Comparison of ENCODE assay signal across 24 mouse cellular contexts in genomic region chr5:72496756-72497155, GRCm38 (mm10). TPM values are rescaled to one million over a fixed set of nuclear protein-coding genes. Genes with fewer than 3 reads are reported as not detected.
A peak's percentile ranks its signal among the peaks of the same experiment; 100 is the strongest.
DNase-seq lines count a peak whose midpoint lies in the region; ATAC-seq lines count a peak whose summit lies in the region.
"Had no signal": no experiment of that assay in that cellular context is flagged by ENCODE, and none has a peak within 500 bp of the region (broad histone marks: within the 10 kb centered on the region; RNA-seq: fewer than 3 reads in every experiment).

No protein-coding gene starts in this region.

- no peaks in the 10 kb centered on the region for H3K9me3 ChIP-seq in heart, embryonic 16.5 days (replicated peaks; ENCODE audit: control insufficient read depth, low read length)
- H3K9me3 ChIP-seq in neural tube, embryonic 15.5 days (replicated peaks), result no peaks in the 10 kb centered on the region
- H3K9me3 ChIP-seq: embryonic facial prominence, embryonic 13.5 days; embryonic facial prominence, embryonic 15.5 days; forebrain, embryonic 12.5 days had no signal

- H3K27me3 ChIP-seq in heart, embryonic 16.5 days (ENCODE audit: control insufficient read depth, insufficient read depth, low read length), result no peaks in the 10 kb centered on the region
- peaks cover 4% of the 10 kb centered on the region; the same call in 1 of the 2 replicates for H3K27me3 ChIP-seq in neural tube, embryonic 15.5 days (replicated peaks)
- H3K27me3 ChIP-seq: embryonic facial prominence, embryonic 15.5 days had no signal

- peak overlapping the region; percentile 45; the same call in 1 of the 2 replicates for H3K9ac ChIP-seq in heart, embryonic 16.5 days (ENCODE audit: low read length)
- no peak overlapping the region for H3K9ac ChIP-seq in neural tube, embryonic 15.5 days (replicated peaks)
- H3K9ac ChIP-seq: embryonic facial prominence, embryonic 13.5 days; embryonic facial prominence, embryonic 15.5 days; forebrain, embryonic 12.5 days had no signal

- peaks cover 47% of the 10 kb centered on the region for H3K4me1 ChIP-seq in heart, embryonic 16.5 days (ENCODE audit: control insufficient read depth, insufficient read depth, low read length)
- no peaks in the 10 kb centered on the region for H3K4me1 ChIP-seq in neural tube, embryonic 15.5 days
- H3K4me1 ChIP-seq: embryonic facial prominence, embryonic 15.5 days; forebrain, embryonic 12.5 days had no signal

- peak overlapping the region; percentile 20; the same call in 1 of the 2 replicates for H3K4me2 ChIP-seq in heart, embryonic 16.5 days (ENCODE audit: low read depth, low read length)
- H3K4me2 ChIP-seq in neural tube, embryonic 15.5 days, result no peak overlapping the region
- H3K4me2 ChIP-seq: embryonic facial prominence, embryonic 13.5 days; embryonic facial prominence, embryonic 15.5 days; forebrain, embryonic 12.5 days had no signal

- no peak overlapping the region for H3K4me3 ChIP-seq in heart, embryonic 16.5 days (ENCODE audit: low read length)
- H3K4me3 ChIP-seq in neural tube, embryonic 15.5 days (replicated peaks), result no peak overlapping the region
- H3K4me3 ChIP-seq: embryonic facial prominence, embryonic 13.5 days; embryonic facial prominence, embryonic 15.5 days; erythroblast, embryonic 14.5 days; forebrain, embryonic 10.5 days; forebrain, embryonic 12.5 days had no signal

- H3K27ac ChIP-seq in heart, embryonic 16.5 days (ENCODE audit: low read length), result peak overlapping the region; percentile 16; the same call in 1 of the 2 replicates
- no peak overlapping the region for H3K27ac ChIP-seq in neural tube, embryonic 15.5 days (replicated peaks)
- H3K27ac ChIP-seq: embryonic facial prominence, embryonic 13.5 days; embryonic facial prominence, embryonic 15.5 days; forebrain, embryonic 10.5 days; forebrain, embryonic 12.5 days had no signal

- no peaks in the 10 kb centered on the region for H3K36me3 ChIP-seq in heart, embryonic 16.5 days (ENCODE audit: control insufficient read depth, insufficient read depth)
- no peaks in the 10 kb centered on the region for H3K36me3 ChIP-seq in neural tube, embryonic 15.5 days
- H3K36me3 ChIP-seq: embryonic facial prominence, embryonic 13.5 days; embryonic facial prominence, embryonic 15.5 days; forebrain, embryonic 10.5 days; forebrain, embryonic 12.5 days had no signal

- intact Hi-C loops in heart, postnatal 25 days (cut with DNase I), result no loop called here

- 54% methylated on average over 4 of the region's 4 CpGs for WGBS in heart, embryonic 16.5 days
- WGBS in neural tube, embryonic 15.5 days, result 79% methylated on average over 4 of the region's 4 CpGs

- no peak for ATAC-seq in heart, embryonic 16.5 days (replicated peaks; ENCODE audit: extremely low read depth, insufficient read depth, low FRiP score)
- ATAC-seq in granulocyte monocyte progenitor cell, adult 5-6 weeks (replicated peaks; ENCODE audit: poor library complexity, severe bottlenecking), result peak; percentile 89
- ATAC-seq in megakaryocyte progenitor cell, adult 5-6 weeks (replicated peaks; ENCODE audit: poor library complexity), result peak; percentile 88
- ATAC-seq in neural tube, embryonic 15.5 days (ENCODE audit: low FRiP score), result no peak
- ATAC-seq: forebrain, embryonic 14.5 days; forebrain, embryonic 16.5 days had no signal

- DNase-seq in heart, postnatal 25 days (ENCODE audit: low spot score), result no peak
- DNase-seq in 416B (ENCODE audit: low read depth), result peak; percentile 34
- DNase-seq in cerebellum, adult 9-11 months, result no peak
- DNase-seq: adrenal gland, adult 2 months; adrenal gland, postnatal 10 days; adrenal gland, postnatal 25 days; cerebellum, adult 11 months; cerebellum, adult 18-20 months; cerebellum, adult 8-10 months; cerebellum, postnatal 10 days; cerebellum, postnatal 25 days; embryo, embryonic 11 days had no signal

RNA-seq across cellular contexts. Expression of gene Corin, which starts 7.5 kb away (rescaled TPM):
- 46.0 and 53.0 TPM in 2 replicates for polyA plus RNA-seq in heart, embryonic 16.5 days (2015; fragmentation: Nextera tagmentation; extraction: Ambion mirVana)
- total RNA-seq in heart, postnatal 25 days (2021), result 100 to 1,000 TPM; 116 to 139 TPM
- total RNA-seq in granulocyte monocyte progenitor cell, adult 5-6 weeks (2014; fragmentation: Nextera tagmentation), result not detected in 2 replicates
- total RNA-seq in granulocyte monocyte progenitor cell, adult 5-6 weeks (2017), result not detected in 2 replicates
- total RNA-seq in megakaryocyte progenitor cell, adult 5-6 weeks (2015), result not detected in 2 replicates
- total RNA-seq in megakaryocyte progenitor cell, adult 5-6 weeks (2017), result not detected in 2 replicates
- polyA plus RNA-seq in neural tube, embryonic 15.5 days (2015; fragmentation: Nextera tagmentation; extraction: Ambion mirVana), result 1.1 and 1.6 TPM in 2 replicates
- total RNA-seq: adrenal gland, adult 2 months; adrenal gland, postnatal 25 days; MEL had no signal
- polyA plus RNA-seq: erythroblast, embryonic 14.5 days; forebrain, embryonic 14.5 days had no signal

Comparison
In these comparisons a context has a peak if more than half of its experiments do, and no peak if none do; other contexts are left out.
1. ATAC-seq: peak in granulocyte monocyte progenitor cell, adult 5-6 weeks (single experiment) and megakaryocyte progenitor cell, adult 5-6 weeks (single experiment); none in heart, embryonic 16.5 days (single experiment) and neural tube, embryonic 15.5 days (single experiment).
2. RNA of gene Corin, which starts 7.5 kb away (total RNA-seq): 116 to 139 TPM in heart, postnatal 25 days; not detected in granulocyte monocyte progenitor cell, adult 5-6 weeks and not detected in megakaryocyte progenitor cell, adult 5-6 weeks; every median in the first group is over 100 times any median in the second.